Mouse (Mus musculus) liver, adult 2 months (tissue): Measurements from ENCODE around the gene Jak1. TPM values are rescaled to one million over a fixed set of nuclear protein-coding genes. Genes with fewer than 3 reads are reported as not detected.

Source experiments
- DNase-seq: peaks from one replicate; pipeline ENCODE4 v3.0.0-alpha.2; 2011; ENCODE audit warnings: low read depth, low spot score; ENCODE audit errors: extremely low read depth
- H3K27ac ChIP-seq: fragments of 200-500 bp; replicated peaks from 2 replicates; pipeline ENCODE4 v1.5.1; 2012; ENCODE audit warnings: low read depth, mild to moderate bottlenecking, control low read depth, inconsistent platforms, low read length; ENCODE audit not compliant: insufficient read depth
- H3K27me3 ChIP-seq: fragments of 200-500 bp; 2 replicates; pipeline ENCODE4 v1.6.1; 2012; ENCODE audit warnings: mild to moderate bottlenecking, moderate library complexity, low read length, inconsistent platforms; ENCODE audit not compliant: control insufficient read depth, insufficient read depth
- H3K36me3 ChIP-seq: fragments of 200-500 bp; 2 replicates; pipeline ENCODE4 v1.6.1; 2012; ENCODE audit warnings: low read length, inconsistent platforms; ENCODE audit not compliant: control insufficient read depth, insufficient read depth
- H3K4me1 ChIP-seq: fragments of 200-500 bp; 2 replicates; pipeline ENCODE4 v1.6.1; 2011; ENCODE audit warnings: low read length; ENCODE audit not compliant: control insufficient read depth, insufficient read depth
- H3K4me3 ChIP-seq: fragments of 200-500 bp; 2 replicates; pipeline ENCODE4 v1.5.1; 2011; ENCODE audit warnings: low read depth, mild to moderate bottlenecking, control low read depth, low read length, moderate library complexity; ENCODE audit not compliant: insufficient read depth
- H3K79me2 ChIP-seq: fragments of 200-500 bp; 2 replicates; pipeline ENCODE4 v1.6.1; 2012; ENCODE audit warnings: inconsistent platforms, mild to moderate bottlenecking, low read length, moderate library complexity; ENCODE audit not compliant: control insufficient read depth, insufficient read depth
- H3K9ac ChIP-seq: fragments of 200-500 bp; 2 replicates; pipeline ENCODE4 v1.6.1; 2012; ENCODE audit warnings: low read depth, mild to moderate bottlenecking, control low read depth, inconsistent platforms, low read length
- CTCF ChIP-seq: fragments of 200-500 bp; IDR thresholded peaks from 2 replicates; pipeline ENCODE4 v1.5.1; 2011; ENCODE audit warnings: low read depth, low read length, control low read depth
- POLR2A ChIP-seq: fragments of 200-500 bp; IDR thresholded peaks from 2 replicates; pipeline ENCODE4 v1.6.1; 2011; ENCODE audit warnings: low read length, control low read depth; ENCODE audit not compliant: insufficient read depth; ENCODE audit errors: extremely low read depth
- WGBS: fragments of 180-500 bp; shearing (Covaris S2); methylation state at CpG from one replicate; pipeline ENCODE4 v1.1.7; 2018; 5-methylcytosine and 5-hydroxymethylcytosine counted together
- polyA plus RNA-seq: library from polyadenylated mRNA; depleted of rRNA; stranded (reverse); fragments of >200 nt; gene quantifications from 2 replicates; pipeline ENCODE4 v1.2.3, GENCODE M21; 2012
- total RNA-seq: library from RNA; depleted of rRNA; stranded (reverse); fragments of >200 nt; gene quantifications from 2 replicates; pipeline ENCODE4 v1.2.3, GENCODE M21; 2014

Jak1 gene
- total and polyA plus RNA-seq, 2 experiments = 21.7 to 67.1 TPM

GRCm38 (mm10) chr4:101158282-101158681 is 106.8 kb downstream of the Jak1 start:
- H3K79me2 ChIP-seq = no peaks in the 10 kb centered on the region
- no peak overlapping the region for H3K4me3 ChIP-seq
- no peaks in the 10 kb centered on the region for H3K4me1 ChIP-seq
- no peak overlapping the region for H3K27ac ChIP-seq
- no peak for DNase-seq
- H3K36me3 ChIP-seq = peaks cover 84% of the 10 kb centered on the region
- no peaks in the 10 kb centered on the region for H3K27me3 ChIP-seq
- no peak for TF ChIP-seq POLR2A
- TF ChIP-seq CTCF = no peak
- 75% methylated on average over 6 of the region's 6 CpGs for WGBS
- H3K9ac ChIP-seq = no peak overlapping the region

DNA sequence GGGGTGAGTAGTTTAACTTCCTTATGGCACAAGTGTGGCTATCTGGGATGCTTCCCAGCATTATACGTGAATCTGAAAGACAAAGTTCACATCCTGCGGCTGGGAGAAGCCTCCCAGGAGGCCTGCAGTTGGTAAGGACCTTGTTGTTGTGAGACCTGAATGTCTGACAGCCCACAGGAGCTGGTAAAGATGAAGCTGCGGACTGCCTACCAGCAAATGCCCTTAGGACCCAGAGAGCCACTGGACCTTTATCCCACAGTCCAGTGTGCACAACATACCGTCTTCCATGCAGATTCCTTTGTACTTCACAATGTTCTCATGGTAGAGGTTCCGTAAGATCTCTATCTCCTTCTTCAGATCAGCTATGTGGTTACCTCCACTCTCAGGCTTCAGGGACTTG is 107.6 kb downstream of the Jak1 start:
- Histone ChIP-seq H3K36me3 (peaks cover 84% of the 10 kb centered on the region), H3K79me2 (no peaks in the 10 kb centered on the region), H3K4me3 (no peak overlapping the region), H3K27me3 (no peaks in the 10 kb centered on the region), H3K9ac (no peak overlapping the region), H3K4me1 (no peaks in the 10 kb centered on the region), H3K27ac (no peak overlapping the region)
- WGBS = 87% methylated on average over 5 of the region's 5 CpGs
- no peak for DNase-seq
- TF ChIP-seq POLR2A (no peak), CTCF (no peak)

DNA sequence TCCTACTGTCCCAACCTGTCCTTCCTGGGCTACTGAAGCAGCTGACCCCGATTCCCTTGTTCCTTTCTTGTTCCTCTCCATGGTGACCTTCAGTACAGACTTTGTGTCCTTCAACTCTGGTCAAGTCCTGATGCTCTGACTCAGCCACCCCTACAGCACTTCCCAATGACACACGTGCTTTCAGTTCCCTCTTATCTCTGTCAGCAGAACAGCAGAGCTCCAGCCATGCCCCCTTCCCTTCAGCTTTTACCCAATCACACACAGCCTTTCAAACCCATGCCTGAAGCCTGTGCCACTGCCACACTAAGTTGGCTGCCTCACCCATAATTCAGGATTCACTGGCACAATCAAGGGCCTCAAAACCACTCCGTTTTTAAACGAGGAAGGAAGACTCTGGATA is 109.5 kb downstream of the Jak1 start:
- Histone ChIP-seq H3K36me3 (peaks cover 93% of the 10 kb centered on the region), H3K4me3 (no peak overlapping the region), H3K4me1 (no peaks in the 10 kb centered on the region), H3K27me3 (no peaks in the 10 kb centered on the region), H3K79me2 (no peaks in the 10 kb centered on the region), H3K27ac (no peak overlapping the region), H3K9ac (no peak overlapping the region)
- TF ChIP-seq CTCF (no peak), POLR2A (no peak)
- DNase-seq = peak; percentile 34
- 68% methylated on average over 4 of the region's 4 CpGs for WGBS

GRCm38 (mm10) chr4:101146891-101147655 is 118.0 kb downstream of the Jak1 start:
- H3K27ac ChIP-seq = no peak overlapping the region
- no peaks in the 10 kb centered on the region for H3K79me2 ChIP-seq
- DNase-seq = no peak
- H3K4me3 ChIP-seq = no peak overlapping the region
- H3K9ac ChIP-seq = no peak overlapping the region
- no peaks in the 10 kb centered on the region for H3K27me3 ChIP-seq
- peaks cover 20% of the 10 kb centered on the region for H3K36me3 ChIP-seq
- WGBS = 68% methylated on average over 11 of the region's 11 CpGs
- peak; percentile 24; the same call in 1 of the 2 replicates for TF ChIP-seq CTCF
- TF ChIP-seq POLR2A = no peak
- no peaks in the 10 kb centered on the region; the same call in 1 of the 2 replicates for H3K4me1 ChIP-seq

GRCm38 (mm10) chr4:101146047-101146745 is 118.9 kb downstream of the Jak1 start:
- WGBS = 36% methylated on average over 9 of the region's 9 CpGs
- H3K9ac ChIP-seq = no peak overlapping the region
- H3K4me1 ChIP-seq = no peaks in the 10 kb centered on the region; the same call in 1 of the 2 replicates
- H3K79me2 ChIP-seq = no peaks in the 10 kb centered on the region
- H3K27me3 ChIP-seq = no peaks in the 10 kb centered on the region
- no peak overlapping the region for H3K4me3 ChIP-seq
- H3K36me3 ChIP-seq = peaks cover 13% of the 10 kb centered on the region; the same call in 1 of the 2 replicates
- H3K27ac ChIP-seq = no peak overlapping the region
- peak; percentile 45 for DNase-seq
- TF ChIP-seq POLR2A (no peak), CTCF (peak; percentile 52)

GRCm38 (mm10) chr4:101144790-101145189 is 120.3 kb downstream of the Jak1 start:
- Histone ChIP-seq H3K36me3 (peaks cover 5% of the 10 kb centered on the region; the same call in 1 of the 2 replicates), H3K4me1 (no peaks in the 10 kb centered on the region; the same call in 1 of the 2 replicates), H3K27me3 (no peaks in the 10 kb centered on the region), H3K4me3 (no peak overlapping the region), H3K9ac (no peak overlapping the region), H3K27ac (no peak overlapping the region), H3K79me2 (no peaks in the 10 kb centered on the region)
- 77% methylated on average over 7 of the region's 7 CpGs for WGBS
- no peak for DNase-seq
- no peak for TF ChIP-seq CTCF
- no peak for TF ChIP-seq POLR2A
